Mouse (Mus musculus) embryonic facial prominence, embryonic 15.5 days (tissue): ENCODE results near the gene Pah. TPM values are rescaled to one million over a fixed set of nuclear protein-coding genes. Genes with fewer than 3 reads are reported as not detected.

Experiments used
- ATAC-seq: fragments of 200-750 bp; cut with Nextera tagmentation; 2 replicates; pipeline ENCODE4 v1.8.0; 2017; ENCODE audit warnings: low read depth, moderate TSS enrichment; ENCODE audit not compliant: insufficient number of reproducible peaks, low FRiP score, low TSS enrichment
- H3K27ac ChIP-seq: fragments of 300-500 bp; sonication (generic); replicated peaks from 2 replicates; pipeline ENCODE4 v1.5.1; 2015; ENCODE audit warnings: mild to moderate bottlenecking, inconsistent platforms
- H3K27me3 ChIP-seq: fragments of 300-500 bp; sonication (generic); 2 replicates; pipeline ENCODE4 v1.6.1; 2015; ENCODE audit warnings: inconsistent platforms
- H3K36me3 ChIP-seq: fragments of 300-500 bp; sonication (generic); 2 replicates; pipeline ENCODE4 v1.6.1; 2015; ENCODE audit warnings: mild to moderate bottlenecking, inconsistent platforms
- H3K4me1 ChIP-seq: fragments of 300-500 bp; sonication (generic); 2 replicates; pipeline ENCODE4 v1.6.1; 2015; ENCODE audit warnings: inconsistent platforms
- H3K4me2 ChIP-seq: fragments of 300-500 bp; sonication (generic); replicated peaks from 2 replicates; pipeline ENCODE4 v1.6.1; 2015; ENCODE audit warnings: mild to moderate bottlenecking, inconsistent platforms
- H3K4me3 ChIP-seq: fragments of 300-500 bp; sonication (generic); replicated peaks from 2 replicates; pipeline ENCODE4 v1.5.1; 2015; ENCODE audit warnings: mild to moderate bottlenecking, inconsistent platforms
- H3K9ac ChIP-seq: fragments of 300-500 bp; sonication (generic); 2 replicates; pipeline ENCODE4 v1.6.1; 2015; ENCODE audit warnings: inconsistent platforms
- H3K9me3 ChIP-seq: fragments of 300-500 bp; sonication (generic); replicated peaks from 2 replicates; pipeline ENCODE4 v1.6.1; 2016; ENCODE audit warnings: inconsistent platforms
- WGBS: fragments of 180-500 bp; shearing (Covaris S2); methylation state at CpG from one replicate; pipeline ENCODE4 v1.1.7; 2015; 5-methylcytosine and 5-hydroxymethylcytosine counted together
- polyA plus RNA-seq: library from polyadenylated mRNA; unstranded; fragments of >200 nt; fragmentation: Nextera tagmentation; extraction: Ambion mirVana; gene quantifications from 2 replicates; pipeline ENCODE4 v1.2.1, GENCODE M21; 2015

The Pah gene
- polyA plus RNA-seq, 1 experiment from 2014 or later, result not detected

DNA sequence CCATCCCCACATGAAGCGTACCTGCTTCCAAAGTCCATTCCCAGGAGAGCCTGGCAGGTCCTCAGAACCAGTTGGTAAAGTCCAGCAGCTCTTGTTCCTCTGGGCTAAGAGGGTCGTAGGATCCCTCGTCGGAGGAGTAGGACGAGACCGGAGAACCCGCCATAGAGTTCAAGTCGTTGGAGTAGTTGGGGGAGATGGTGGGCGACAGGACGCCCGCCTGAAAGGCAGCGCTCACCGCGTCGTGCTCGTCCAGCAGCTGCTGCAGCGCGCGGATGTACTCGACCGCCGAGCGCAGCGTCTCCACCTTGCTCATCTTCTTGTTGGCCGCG is 29.3 kb upstream of the Pah start:
- Histone ChIP-seq H3K4me1 (peaks cover 30% of the 10 kb centered on the region), H3K9me3 (no peaks in the 10 kb centered on the region), H3K4me3 (peak overlapping the region; percentile 58), H3K36me3 (no peaks in the 10 kb centered on the region), H3K27me3 (peaks cover 91% of the 10 kb centered on the region), H3K27ac (no peak overlapping the region), H3K4me2 (peak overlapping the region; percentile 98), H3K9ac (no peak overlapping the region)
- WGBS, result under 1% methylated on average over 26 of the region's 26 CpGs
- no peak for ATAC-seq

DNA sequence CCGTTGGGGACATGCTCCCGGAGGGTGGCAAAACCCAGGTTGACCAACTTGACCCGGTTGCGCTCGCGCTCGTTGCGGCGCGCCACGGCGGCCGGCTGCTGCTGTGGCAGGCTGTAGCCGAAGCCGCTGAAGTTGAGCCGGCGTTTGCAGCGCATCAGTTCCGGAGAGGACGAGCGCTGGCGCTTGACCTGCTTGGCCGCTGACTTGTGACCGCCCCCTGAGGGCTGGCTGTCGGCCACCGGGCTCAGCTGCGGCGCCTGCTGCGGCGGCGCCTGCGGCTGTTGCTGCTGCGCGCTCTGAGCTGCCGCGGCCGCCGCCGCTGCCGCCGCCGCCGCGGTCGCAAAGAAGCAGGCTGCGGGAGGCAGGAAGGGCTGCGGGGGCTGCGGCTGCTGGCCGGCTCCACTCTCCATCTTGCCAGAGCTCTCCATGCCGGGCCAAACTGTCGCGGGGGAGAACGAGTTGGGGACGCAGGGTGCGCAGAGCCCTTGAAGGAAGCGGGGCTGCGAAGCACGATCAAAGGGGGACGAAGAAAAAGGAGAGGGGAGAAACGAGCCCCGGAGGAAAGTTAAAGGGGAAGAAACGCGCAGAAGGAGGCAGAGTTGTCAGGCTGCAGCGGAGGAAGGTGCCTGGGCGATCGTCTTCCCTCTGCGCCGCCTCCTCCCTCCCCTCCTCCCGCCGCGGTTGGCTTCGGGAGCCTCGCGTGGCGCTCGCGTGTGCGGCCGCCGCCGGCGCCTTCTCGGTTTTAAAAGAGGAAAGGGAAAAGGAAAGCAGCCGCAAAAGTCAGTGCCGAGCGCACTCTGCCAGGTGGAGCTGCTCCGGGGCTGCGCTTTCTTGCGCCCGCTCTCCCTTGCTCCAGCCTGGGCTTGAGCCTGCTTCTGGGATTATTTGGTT is 28.7 kb upstream of the Pah start:
- Histone ChIP-seq H3K27me3 (peaks cover 88% of the 10 kb centered on the region), H3K4me2 (peak overlapping the region; percentile 98), H3K9me3 (no peaks in the 10 kb centered on the region), H3K36me3 (no peaks in the 10 kb centered on the region), H3K27ac (no peak overlapping the region), H3K4me1 (peaks cover 30% of the 10 kb centered on the region), H3K9ac (peak overlapping the region; percentile 15), H3K4me3 (peak overlapping the region; percentile 58)
- under 1% methylated on average over 69 of the region's 90 CpGs for WGBS
- 0 out of 2 replicates have a peak, but pooled peaks have one; percentile 30 for ATAC-seq

DNA sequence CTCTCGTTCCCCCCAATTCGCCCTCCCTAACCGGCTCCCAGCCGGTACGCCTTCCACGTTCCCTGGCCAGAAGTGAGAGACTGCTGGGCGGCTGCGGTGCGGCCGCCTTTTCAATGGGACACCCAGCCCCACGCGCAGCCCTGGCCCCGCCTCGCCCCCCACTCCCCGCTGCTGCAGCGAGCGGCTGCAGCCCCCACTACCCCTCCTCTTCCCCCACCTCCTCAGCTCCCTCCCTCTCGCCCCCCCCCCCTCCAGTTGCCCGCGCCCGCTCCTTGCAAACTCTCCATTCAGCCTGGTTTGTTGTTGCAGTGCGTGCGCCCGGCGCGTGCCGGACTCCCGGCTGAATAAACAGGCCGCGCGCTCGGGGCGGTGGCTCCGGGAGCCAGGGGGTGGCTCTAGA is 28.0 kb upstream of the Pah start, which contains the start of gene Ascl1:
Gene Ascl1 (minus strand): TSS at position 85 of the 400 bp plus-strand sequence.
- Histone ChIP-seq H3K9me3 (no peaks in the 10 kb centered on the region), H3K27me3 (peaks cover 88% of the 10 kb centered on the region), H3K9ac (peak within 1 kb of the TSS; percentile 15), H3K4me2 (peak within 1 kb of the TSS; percentile 98), H3K27ac (no peak within 1 kb of the TSS), H3K4me1 (peaks cover 30% of the 10 kb centered on the region), H3K36me3 (no peaks in the 10 kb centered on the region), H3K4me3 (peak within 1 kb of the TSS; percentile 58)
- 0 out of 2 replicates have a peak, but pooled peaks have one; percentile 32 for ATAC-seq
- WGBS, result 1% methylated on average over 33 of the region's 34 CpGs

DNA sequence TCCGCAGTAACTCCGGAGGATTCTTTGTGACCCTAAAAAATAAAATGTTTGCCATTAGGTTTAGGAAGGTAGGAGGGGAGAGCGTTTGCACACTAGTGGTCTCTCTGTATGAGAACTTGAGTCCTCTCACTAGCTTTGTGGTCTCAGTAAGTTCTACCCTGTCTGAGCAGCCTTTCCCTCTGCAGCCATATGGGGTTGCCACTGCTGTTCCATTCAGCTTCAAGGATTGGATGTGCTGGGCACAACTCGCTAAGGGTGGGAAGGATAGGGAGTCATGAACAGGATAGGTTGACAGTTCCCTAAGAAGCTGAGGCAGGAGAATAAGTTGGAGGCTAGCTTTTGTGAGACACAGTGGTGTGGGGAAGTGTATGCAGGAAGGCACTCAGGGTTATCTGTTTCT is 27.4 kb upstream of the Pah start:
- H3K4me3 ChIP-seq, result peak overlapping the region; percentile 58
- peaks cover 28% of the 10 kb centered on the region for H3K4me1 ChIP-seq
- 2% methylated on average over 4 of the region's 4 CpGs for WGBS

DNA sequence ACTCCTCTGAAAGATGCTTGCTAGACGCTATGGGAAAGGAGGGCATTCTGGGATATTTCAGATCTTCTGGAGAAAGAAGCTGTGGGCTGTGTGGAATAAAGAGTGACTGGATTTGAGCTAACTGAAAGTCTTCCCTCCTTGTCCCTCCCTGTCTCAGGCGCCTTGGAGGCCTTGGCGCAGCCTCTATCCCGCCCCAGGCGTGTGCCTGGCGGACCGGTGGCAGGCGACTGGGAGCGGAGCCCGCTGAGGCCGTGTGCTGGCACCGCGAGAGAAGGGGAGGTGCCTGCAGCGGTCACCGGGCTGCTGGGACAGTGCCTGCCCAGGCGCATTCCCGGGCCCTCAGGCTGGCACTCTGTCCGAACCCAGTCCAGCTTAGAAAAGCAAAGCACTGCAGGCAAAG is 27.0 kb upstream of the Pah start:
- Histone ChIP-seq H3K9ac (no peak overlapping the region), H3K9me3 (no peaks in the 10 kb centered on the region), H3K27ac (no peak overlapping the region), H3K27me3 (peaks cover 85% of the 10 kb centered on the region), H3K4me3 (peak overlapping the region; percentile 58), H3K4me1 (peaks cover 28% of the 10 kb centered on the region), H3K36me3 (no peaks in the 10 kb centered on the region), H3K4me2 (peak overlapping the region; percentile 98)
- WGBS, result under 1% methylated on average over 18 of the region's 18 CpGs
- ATAC-seq, result no peak

More for the DNA sequence above, 27.4 kb upstream of the Pah start:
- H3K9me3 ChIP-seq, result no peaks in the 10 kb centered on the region
- H3K27me3 ChIP-seq, result peaks cover 88% of the 10 kb centered on the region
- peak overlapping the region; percentile 98 for H3K4me2 ChIP-seq
- no peak for ATAC-seq
- H3K36me3 ChIP-seq, result no peaks in the 10 kb centered on the region
- H3K27ac ChIP-seq, result no peak overlapping the region
- H3K9ac ChIP-seq, result no peak overlapping the region

DNA sequence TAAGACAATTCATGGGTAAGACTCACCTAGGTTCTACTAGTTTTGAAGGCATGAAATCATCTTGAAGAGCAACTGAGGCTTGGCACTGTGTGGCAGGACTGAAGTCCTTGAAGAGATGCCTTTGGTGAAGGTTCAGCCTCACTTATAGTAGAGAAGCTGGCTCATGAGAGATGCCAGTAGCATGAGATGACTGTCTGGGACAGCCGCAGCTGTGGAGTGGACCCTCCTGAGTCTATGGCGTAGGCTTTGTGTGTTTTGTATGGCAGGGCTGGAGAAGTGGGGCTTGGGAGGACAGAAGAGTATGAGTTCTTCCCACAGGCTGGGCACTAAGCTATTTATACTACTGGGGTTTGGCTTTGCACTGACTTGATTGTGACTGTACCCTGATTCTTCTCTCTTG is 24.5 kb upstream of the Pah start:
- peaks cover 88% of the 10 kb centered on the region for H3K27me3 ChIP-seq
- ATAC-seq, result no peak
- no peak overlapping the region for H3K4me3 ChIP-seq
- H3K36me3 ChIP-seq, result no peaks in the 10 kb centered on the region
- no peaks in the 10 kb centered on the region for H3K9me3 ChIP-seq
- peaks cover 28% of the 10 kb centered on the region for H3K4me1 ChIP-seq
- H3K9ac ChIP-seq, result no peak overlapping the region
- no peak overlapping the region for H3K4me2 ChIP-seq
- H3K27ac ChIP-seq, result no peak overlapping the region
- WGBS, result 91% methylated on average over 2 of the region's 2 CpGs

DNA sequence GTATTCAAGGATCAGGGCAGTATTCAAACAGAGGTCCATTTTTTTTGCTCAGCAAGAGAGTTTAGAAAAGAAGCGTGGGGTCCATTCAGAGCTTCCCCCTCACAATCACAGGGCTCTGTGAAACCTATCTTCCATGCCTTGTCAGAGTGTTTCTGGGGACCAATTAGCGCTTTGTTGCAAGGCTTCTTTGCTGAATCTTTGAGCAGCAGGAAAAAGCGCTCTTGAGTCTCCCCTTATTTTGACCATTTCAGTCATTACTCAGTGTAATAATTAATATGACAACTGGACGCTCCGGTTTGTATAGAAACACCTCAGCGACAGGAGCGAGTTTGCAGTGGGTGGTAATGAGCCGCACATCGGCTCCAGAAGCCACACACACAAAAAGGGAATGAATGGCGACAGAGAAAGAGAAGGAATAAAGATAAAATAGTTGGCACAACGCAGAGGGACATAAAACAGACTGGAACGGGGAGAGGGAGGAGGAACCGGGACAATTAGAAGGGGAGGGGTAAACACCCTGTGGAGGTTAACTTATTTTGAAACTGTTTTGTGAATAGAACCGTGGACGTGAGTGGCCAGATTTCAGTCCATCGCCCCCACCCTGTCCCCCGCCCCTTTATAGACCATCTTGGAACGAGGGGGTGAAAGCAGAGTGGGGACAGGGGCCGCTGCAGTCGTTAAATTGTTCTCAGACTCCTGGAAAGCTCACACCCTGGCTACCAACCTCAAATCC is 20.5 kb upstream of the Pah start:
- Histone ChIP-seq H3K27me3 (peaks cover 66% of the 10 kb centered on the region), H3K4me1 (no peaks in the 10 kb centered on the region), H3K36me3 (no peaks in the 10 kb centered on the region), H3K9me3 (no peaks in the 10 kb centered on the region), H3K9ac (no peak overlapping the region), H3K27ac (no peak overlapping the region), H3K4me3 (no peak overlapping the region), H3K4me2 (no peak overlapping the region)
- WGBS, result 13% methylated on average over 20 of the region's 20 CpGs
- ATAC-seq, result no peak

DNA sequence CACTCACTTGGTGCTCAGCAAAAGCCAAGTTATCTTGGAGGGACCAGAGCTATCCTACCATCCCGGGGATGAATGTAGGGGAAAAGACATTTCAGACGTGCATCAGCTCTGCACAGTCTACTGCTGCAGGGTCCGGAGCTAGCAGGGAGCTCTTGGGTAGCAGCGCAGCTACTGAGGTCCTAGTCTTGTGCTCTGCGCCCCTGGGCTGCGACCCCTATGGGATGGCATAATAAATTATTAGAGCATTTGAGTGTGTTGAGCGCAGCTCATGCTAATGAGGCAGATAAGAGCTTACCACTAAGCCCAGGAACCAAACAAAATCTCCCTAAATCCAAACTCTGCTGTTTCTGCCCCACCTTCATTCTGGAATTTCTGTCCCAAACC is 19.9 kb upstream of the Pah start:
- WGBS, result 14% methylated on average over 7 of the region's 7 CpGs
- Histone ChIP-seq H3K27ac (no peak overlapping the region), H3K9ac (no peak overlapping the region), H3K4me2 (no peak overlapping the region), H3K4me3 (no peak overlapping the region), H3K27me3 (peaks cover 66% of the 10 kb centered on the region), H3K36me3 (no peaks in the 10 kb centered on the region), H3K4me1 (no peaks in the 10 kb centered on the region), H3K9me3 (no peaks in the 10 kb centered on the region)
- ATAC-seq, result no peak

DNA sequence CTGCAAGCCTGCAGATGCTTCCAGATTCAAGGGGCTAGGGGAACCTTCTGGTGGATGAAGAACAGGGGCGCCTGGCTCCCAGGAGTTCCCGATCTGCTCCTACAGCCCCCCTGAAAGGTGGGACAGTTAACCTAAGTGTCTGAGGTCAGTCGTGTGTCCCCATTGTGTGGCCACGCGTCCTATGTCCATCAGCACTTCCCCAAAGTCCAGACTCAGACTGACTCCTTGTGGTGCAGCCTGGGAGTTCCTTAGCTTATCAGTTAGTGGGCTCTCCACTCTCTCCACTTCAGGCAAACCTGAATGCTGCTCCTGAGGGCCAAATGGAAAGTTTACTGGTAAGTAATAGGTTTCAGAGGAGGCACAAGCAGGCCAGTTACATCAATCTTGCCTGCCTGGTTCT is 19.3 kb upstream of the Pah start:
- H3K4me1 ChIP-seq, result no peaks in the 10 kb centered on the region
- peaks cover 60% of the 10 kb centered on the region for H3K27me3 ChIP-seq
- H3K9me3 ChIP-seq, result no peaks in the 10 kb centered on the region
- no peak overlapping the region for H3K9ac ChIP-seq
- 19% methylated on average over 5 of the region's 5 CpGs for WGBS
- H3K4me3 ChIP-seq, result no peak overlapping the region
- no peaks in the 10 kb centered on the region for H3K36me3 ChIP-seq
- H3K4me2 ChIP-seq, result no peak overlapping the region
- ATAC-seq, result no peak
- H3K27ac ChIP-seq, result no peak overlapping the region

DNA sequence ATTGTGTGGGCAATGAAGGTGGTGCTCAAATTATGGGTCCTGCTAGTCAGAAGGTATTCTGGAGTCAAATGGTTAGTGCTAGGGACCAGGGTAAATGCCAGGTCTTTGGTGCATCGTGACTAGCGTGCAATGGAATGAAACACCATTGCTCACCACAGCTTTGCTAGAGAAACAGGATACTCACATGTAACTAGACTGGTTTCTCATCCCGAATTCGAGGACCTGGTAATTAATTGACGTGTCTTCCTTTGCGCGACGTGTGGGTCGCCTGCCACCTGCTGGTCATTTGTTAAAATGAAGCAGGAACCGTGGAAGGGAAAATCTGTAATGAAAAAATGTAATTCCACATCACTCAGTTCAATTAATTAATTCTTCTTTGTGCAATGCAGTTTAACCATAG is 17.6 kb upstream of the Pah start:
- H3K4me3 ChIP-seq, result no peak overlapping the region
- no peaks in the 10 kb centered on the region for H3K4me1 ChIP-seq
- no peak overlapping the region for H3K27ac ChIP-seq
- H3K27me3 ChIP-seq, result peaks cover 46% of the 10 kb centered on the region
- H3K4me2 ChIP-seq, result no peak overlapping the region
- ATAC-seq, result no peak
- H3K36me3 ChIP-seq, result no peaks in the 10 kb centered on the region
- H3K9me3 ChIP-seq, result no peaks in the 10 kb centered on the region
- under 1% methylated on average over 10 of the region's 10 CpGs for WGBS
- no peak overlapping the region for H3K9ac ChIP-seq

DNA sequence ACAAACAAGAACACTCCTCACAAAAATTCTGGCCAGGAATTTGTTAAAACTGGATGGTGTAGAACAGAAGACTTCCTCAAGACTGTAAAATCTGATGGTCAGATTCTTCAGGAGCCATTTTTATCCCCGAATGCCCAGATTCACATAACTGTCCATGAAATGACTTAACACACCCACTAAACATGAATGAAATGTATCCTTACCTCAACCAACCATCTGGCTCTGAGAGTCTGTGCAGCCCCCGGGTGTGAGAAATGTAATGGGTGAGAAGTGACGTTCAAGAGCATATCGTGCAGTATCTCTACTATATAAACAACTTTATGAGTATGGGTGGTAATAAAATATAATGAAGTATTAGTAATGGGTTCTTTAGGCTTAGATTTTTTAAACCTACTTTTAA is 13.0 kb upstream of the Pah start:
- Histone ChIP-seq H3K9ac (no peak overlapping the region), H3K9me3 (no peaks in the 10 kb centered on the region), H3K36me3 (no peaks in the 10 kb centered on the region), H3K27ac (no peak overlapping the region), H3K27me3 (peaks cover 3% of the 10 kb centered on the region; the same call in 1 of the 2 replicates), H3K4me3 (no peak overlapping the region), H3K4me2 (no peak overlapping the region), H3K4me1 (no peaks in the 10 kb centered on the region)
- ATAC-seq, result no peak
- WGBS, result 82% methylated on average over 4 of the region's 4 CpGs
